Mouse (Mus musculus) right cerebral cortex, adult 18-20 months (tissue): Measurements from ENCODE around the gene Vcpkmt.
"Not testable (repeated sequence)": the region's sequence is repeated elsewhere in the genome, so short reads cannot be mapped to it uniquely, and the experiment has no call there.

Experiments
- DNase-seq: peaks from one replicate; pipeline ENCODE4 v3.0.0; 2022; ENCODE audit warnings: mixed read lengths

Vcpkmt gene

GRCm38 (mm10) chr12:69582613-69583269, at the start of gene Vcpkmt:
Gene Vcpkmt (minus strand): TSS chr12:69583028.
- DNase-seq: peak; percentile 92

DNA sequence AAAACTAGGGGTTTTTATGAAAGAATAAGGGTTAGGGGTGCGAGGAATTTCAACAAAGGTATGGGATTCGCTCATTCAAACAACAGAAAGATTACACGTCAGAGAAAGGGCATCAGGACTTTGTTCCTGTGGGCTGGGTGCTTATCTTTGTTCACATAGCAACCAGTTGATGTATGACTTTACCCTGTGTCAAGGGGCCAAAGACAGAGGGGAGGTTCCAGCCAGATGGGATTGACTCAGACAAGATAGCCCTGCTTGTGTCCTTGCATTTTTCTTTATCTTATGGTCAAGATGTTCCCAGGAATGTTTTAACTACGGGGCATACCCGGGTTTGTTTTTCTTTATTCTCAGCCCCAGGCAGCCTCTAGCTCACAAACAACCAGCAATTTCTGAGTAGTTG, 35.8 kb upstream of the Vcpkmt start:
- DNase-seq: not testable (repeated sequence)

DNA sequence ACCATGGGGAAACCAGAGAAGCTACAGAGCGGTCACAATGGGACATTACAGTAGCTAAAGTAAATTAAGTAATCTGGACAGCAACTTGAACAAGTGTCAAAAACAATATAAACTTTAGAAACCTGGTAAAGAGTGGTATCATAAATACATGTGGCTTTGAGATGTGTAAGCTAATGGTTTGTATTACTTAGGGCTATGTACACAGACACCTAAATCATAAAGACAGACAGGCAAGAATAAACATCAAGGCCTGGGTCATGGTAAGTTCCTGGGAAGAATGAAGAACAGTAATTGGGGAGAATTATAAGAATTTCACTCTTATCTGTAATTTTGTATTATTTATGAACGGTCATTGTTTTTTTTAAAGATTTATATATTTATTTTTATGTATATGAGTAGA, 21.5 kb upstream of the Vcpkmt start:
- no peak for DNase-seq

GRCm38 (mm10) chr12:69597446-69597845, 14.6 kb upstream of the Vcpkmt start:
- DNase-seq: no peak

- DNase-seq: no peak
Observed at GRCm38 (mm10) chr12:69593130-69593529, 10.3 kb upstream of the Vcpkmt start.

- DNase-seq: no peak
Observed at GRCm38 (mm10) chr12:69583270-69583629, 422 bp upstream of the Vcpkmt start.

GRCm38 (mm10) chr12:69582216-69582612, 614 bp downstream of the Vcpkmt start:
- no peak for DNase-seq

GRCm38 (mm10) chr12:69579623-69580022, 3.2 kb downstream of the Vcpkmt start:
- no peak for DNase-seq

DNA sequence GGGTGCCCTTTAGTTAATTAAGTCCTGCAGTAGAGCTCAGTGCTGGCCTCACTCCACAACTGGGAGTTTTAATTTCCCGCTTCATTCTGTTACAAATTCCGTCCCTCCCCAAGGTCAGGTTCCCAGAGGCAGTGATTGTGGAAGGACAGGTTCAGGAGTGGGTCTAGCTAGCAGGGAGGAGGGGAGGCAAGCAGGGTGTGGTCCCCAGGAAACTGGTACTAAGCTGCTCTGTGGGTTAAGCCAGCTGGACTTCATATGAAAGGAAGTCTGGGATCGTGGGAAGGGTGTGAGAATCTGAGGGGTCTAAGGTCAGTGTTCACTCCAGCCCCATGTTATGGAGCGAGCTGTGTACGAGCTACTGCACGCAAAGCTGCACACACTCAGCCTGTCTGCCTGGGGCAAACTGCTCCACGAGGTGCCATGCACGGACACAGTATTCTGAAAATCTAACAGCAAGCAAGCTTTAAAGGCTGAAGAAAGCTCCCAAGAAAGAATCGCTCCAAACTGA, 6.7 kb downstream of the Vcpkmt start:
- no peak for DNase-seq

GRCm38 (mm10) chr12:69573916-69574881, 8.6 kb downstream of the Vcpkmt start:
- DNase-seq: peak; percentile 77

- DNase-seq: no peak
Observed at GRCm38 (mm10) chr12:69573271-69573670, 9.6 kb downstream of the Vcpkmt start.

- no peak for DNase-seq
Observed at GRCm38 (mm10) chr12:69569926-69570325, 12.9 kb downstream of the Vcpkmt start.

GRCm38 (mm10) chr12:69568266-69568665, 14.6 kb downstream of the Vcpkmt start:
- no peak for DNase-seq

DNA sequence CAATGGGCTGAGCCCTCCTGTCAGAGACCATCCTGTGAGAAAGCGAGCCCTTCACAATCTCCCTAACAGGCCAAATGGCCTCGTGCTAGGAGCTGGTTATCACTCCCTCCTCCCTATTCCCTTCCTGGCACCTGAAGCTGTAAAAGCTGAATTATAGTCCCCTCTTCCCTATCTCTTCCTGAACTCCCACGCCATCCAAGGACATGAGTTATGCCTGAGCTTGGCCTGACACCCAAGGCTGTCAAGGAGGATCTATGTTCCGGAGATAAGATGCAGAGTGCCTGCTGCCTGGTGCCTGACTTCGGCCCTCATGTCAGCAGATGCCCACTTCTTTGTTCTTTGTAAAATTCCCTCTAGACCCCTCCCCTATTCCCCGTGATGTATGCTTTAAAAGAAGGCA, 21.8 kb downstream of the Vcpkmt start:
- DNase-seq: not testable (repeated sequence)

- no peak for DNase-seq
Observed at GRCm38 (mm10) chr12:69556221-69556861, 26.5 kb downstream of the Vcpkmt start.

DNA sequence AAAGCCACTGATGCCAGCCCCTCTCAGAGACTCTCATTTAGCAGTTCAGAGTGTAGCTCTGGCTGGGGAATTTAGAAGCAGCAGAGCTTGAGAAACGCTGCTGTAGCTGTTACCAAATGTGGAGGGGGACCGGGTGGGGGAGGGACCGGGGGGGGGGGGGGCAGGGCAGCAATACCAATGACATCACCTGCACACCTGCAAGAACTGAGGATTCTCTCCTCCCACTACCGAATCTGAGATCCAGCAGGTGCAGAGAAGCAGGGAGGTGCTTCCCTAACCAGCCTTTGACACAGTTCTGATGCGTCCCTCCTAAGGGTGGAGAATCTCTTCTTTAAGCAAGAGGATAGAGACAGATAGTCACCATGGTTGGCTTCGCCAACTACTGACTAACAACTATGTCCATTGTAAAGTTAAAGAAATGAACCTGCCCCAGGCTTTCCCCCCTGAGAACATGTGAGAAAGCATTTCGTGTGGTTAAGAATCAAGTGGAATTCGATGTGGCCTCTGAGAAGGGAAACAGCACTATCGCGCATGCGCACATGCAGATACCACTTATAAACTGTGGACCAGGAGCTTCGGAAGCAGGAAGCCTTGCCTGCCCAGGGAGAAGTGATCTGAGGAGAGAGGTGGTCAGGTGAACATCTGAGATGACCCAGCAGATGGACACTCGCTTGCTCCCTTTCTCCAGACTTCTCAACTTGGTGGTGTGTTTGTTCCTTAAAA, 37.2 kb downstream of the Vcpkmt start:
- no peak for DNase-seq

GRCm38 (mm10) chr12:69544994-69545393, 37.8 kb downstream of the Vcpkmt start:
- no peak for DNase-seq

- DNase-seq: no peak
Observed at GRCm38 (mm10) chr12:69544562-69544961, 38.3 kb downstream of the Vcpkmt start.

- DNase-seq: no peak
Observed at GRCm38 (mm10) chr12:69542376-69542775, 40.5 kb downstream of the Vcpkmt start.

GRCm38 (mm10) chr12:69541663-69542062, 41.2 kb downstream of the Vcpkmt start:
- DNase-seq: no peak

GRCm38 (mm10) chr12:69539353-69539752, 43.5 kb downstream of the Vcpkmt start:
- DNase-seq: peak; percentile 47

GRCm38 (mm10) chr12:69538362-69538950, 44.4 kb downstream of the Vcpkmt start:
- no peak for DNase-seq
